Mouse (Mus musculus) intestine, embryonic 15.5 days (tissue): ENCODE results near the gene Ctsd. TPM values are rescaled to one million over a fixed set of nuclear protein-coding genes. Genes with fewer than 3 reads are reported as not detected.

Experiments used
- ATAC-seq: fragments of 200-750 bp; cut with Nextera tagmentation; 2 replicates; pipeline ENCODE4 v1.8.0; 2017; ENCODE audit warnings: moderate TSS enrichment, moderate library complexity
- H3K27ac ChIP-seq: fragments of 300-500 bp; sonication (generic); 2 replicates; pipeline ENCODE4 v1.5.1; 2015; ENCODE audit warnings: mild to moderate bottlenecking, inconsistent platforms
- H3K27me3 ChIP-seq: fragments of 300-500 bp; sonication (generic); replicated peaks from 2 replicates; pipeline ENCODE4 v1.6.1; 2015; ENCODE audit warnings: inconsistent platforms
- H3K36me3 ChIP-seq: fragments of 300-500 bp; sonication (generic); 2 replicates; pipeline ENCODE4 v1.6.1; 2015; ENCODE audit warnings: inconsistent platforms
- H3K4me1 ChIP-seq: fragments of 300-500 bp; sonication (generic); replicated peaks from 2 replicates; pipeline ENCODE4 v1.6.1; 2015; ENCODE audit warnings: inconsistent platforms
- H3K4me2 ChIP-seq: fragments of 300-500 bp; sonication (generic); replicated peaks from 2 replicates; pipeline ENCODE4 v1.6.1; 2015; ENCODE audit warnings: mild to moderate bottlenecking, inconsistent platforms
- H3K4me3 ChIP-seq: fragments of 300-500 bp; sonication (generic); replicated peaks from 2 replicates; pipeline ENCODE4 v1.5.1; 2015; ENCODE audit warnings: inconsistent platforms
- H3K9ac ChIP-seq: fragments of 300-500 bp; sonication (generic); 2 replicates; pipeline ENCODE4 v1.6.1; 2015; ENCODE audit warnings: inconsistent platforms
- H3K9me3 ChIP-seq: fragments of 300-500 bp; sonication (generic); 2 replicates; pipeline ENCODE4 v1.6.1; 2016; ENCODE audit warnings: inconsistent platforms
- WGBS: fragments of 180-500 bp; shearing (Covaris S2); methylation state at CpG from one replicate; pipeline ENCODE4 v1.1.7; 2015; 5-methylcytosine and 5-hydroxymethylcytosine counted together
- polyA plus RNA-seq: library from polyadenylated mRNA; unstranded; fragments of >200 nt; fragmentation: Nextera tagmentation; extraction: Ambion mirVana; gene quantifications from 2 replicates; pipeline ENCODE4 v1.2.1, GENCODE M21; 2015

Ctsd gene
- polyA plus RNA-seq, 1 experiment from 2014 or later, result 282 TPM

DNA sequence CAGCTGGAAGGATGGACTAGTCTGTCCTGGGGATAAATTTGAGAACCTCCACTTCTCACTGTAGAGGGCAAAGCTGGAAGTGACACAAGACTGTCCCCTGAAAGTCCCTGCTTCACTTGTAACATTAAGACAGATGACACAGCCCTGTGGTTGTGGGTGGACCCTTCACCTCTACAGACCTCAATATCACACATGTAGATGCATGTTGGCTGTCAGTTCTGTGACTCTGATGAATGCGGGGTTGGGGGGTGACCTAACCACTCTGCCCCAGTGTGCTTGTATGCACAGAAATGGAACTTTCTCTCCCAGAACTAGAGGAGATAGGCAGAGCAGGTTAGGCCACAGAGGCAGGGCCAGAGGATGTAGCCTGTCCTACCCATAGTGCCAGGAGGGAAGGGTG is 8.8 kb upstream of the Ctsd start:
- no peak overlapping the region for H3K9ac ChIP-seq
- no peaks in the 10 kb centered on the region for H3K27me3 ChIP-seq
- 79% methylated on average over 1 of the region's 1 CpGs for WGBS
- no peaks in the 10 kb centered on the region for H3K9me3 ChIP-seq
- H3K27ac ChIP-seq, result no peak overlapping the region
- no peak overlapping the region for H3K4me3 ChIP-seq
- no peaks in the 10 kb centered on the region; the same call in 1 of the 2 replicates for H3K4me1 ChIP-seq
- ATAC-seq, result no peak
- H3K36me3 ChIP-seq, result no peaks in the 10 kb centered on the region
- no peak overlapping the region for H3K4me2 ChIP-seq

DNA sequence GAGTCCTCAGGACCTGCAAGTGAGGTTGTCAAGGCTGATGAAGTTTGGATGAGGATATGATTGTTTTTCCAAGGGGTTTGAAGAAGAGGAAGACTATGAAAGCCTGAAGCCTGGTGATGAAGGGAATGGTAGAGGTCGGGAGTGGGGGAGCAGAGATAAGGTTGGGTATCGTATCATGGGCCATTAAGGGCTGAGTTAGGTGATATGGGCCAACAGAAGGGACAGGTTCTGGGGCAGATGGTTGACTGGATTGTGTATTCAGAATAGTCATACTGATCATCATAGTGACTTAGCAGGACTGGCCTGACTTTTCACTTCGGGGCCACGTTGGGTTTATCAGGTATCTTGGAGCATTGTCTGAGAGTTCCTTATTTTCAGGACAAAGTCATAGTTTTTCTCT is 7.6 kb upstream of the Ctsd start:
- H3K27ac ChIP-seq, result no peak overlapping the region
- WGBS, result 91% methylated on average over 4 of the region's 4 CpGs
- no peak for ATAC-seq
- no peak overlapping the region for H3K9ac ChIP-seq
- H3K4me2 ChIP-seq, result no peak overlapping the region
- H3K4me3 ChIP-seq, result no peak overlapping the region
- H3K36me3 ChIP-seq, result no peaks in the 10 kb centered on the region
- no peaks in the 10 kb centered on the region for H3K9me3 ChIP-seq
- no peaks in the 10 kb centered on the region; the same call in 1 of the 2 replicates for H3K4me1 ChIP-seq
- H3K27me3 ChIP-seq, result no peaks in the 10 kb centered on the region

DNA sequence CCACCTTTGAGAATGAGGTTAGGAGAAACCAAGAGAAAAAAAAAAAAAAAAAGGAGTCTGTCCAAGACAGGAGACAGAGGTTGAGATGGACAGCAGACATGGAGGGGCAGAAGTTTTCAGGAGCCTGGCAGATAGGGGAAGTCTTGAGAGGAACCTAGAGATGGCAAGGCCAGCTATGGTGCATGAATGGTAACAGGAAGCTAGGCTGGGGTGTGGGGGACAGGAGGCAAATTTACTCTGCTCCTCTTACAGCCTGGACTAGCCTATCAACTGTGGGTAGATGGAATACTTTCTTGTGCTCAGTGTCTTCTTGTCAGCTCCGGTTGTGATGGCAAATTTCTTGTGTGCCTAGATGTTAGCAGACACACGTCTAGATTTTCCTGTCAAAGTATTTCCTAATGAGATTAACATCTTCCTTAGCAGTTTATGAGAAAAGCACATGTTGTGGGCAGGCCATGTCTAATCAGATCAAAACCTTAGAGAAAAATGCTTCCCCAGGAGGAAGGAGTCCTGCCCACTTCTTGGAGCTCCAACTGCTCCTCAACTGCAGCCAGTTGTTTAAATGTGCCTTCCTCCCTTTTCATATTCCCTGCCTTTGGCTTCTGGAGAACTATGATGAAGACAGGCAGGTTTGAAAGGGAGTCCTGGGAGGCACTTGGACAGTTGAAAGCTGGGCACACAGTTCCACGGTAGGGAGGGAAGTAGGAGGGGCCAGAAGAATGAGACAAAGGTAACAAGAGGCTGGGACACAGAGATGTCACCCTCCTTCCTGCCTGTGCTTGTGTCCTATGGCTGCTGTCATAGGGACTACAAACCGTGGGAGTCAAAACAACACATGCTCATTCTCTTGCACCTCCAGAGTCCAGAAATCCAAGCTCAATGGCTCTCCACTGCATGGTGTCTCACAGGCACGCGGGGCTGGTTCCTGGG is 6.7 kb upstream of the Ctsd start:
- Histone ChIP-seq H3K36me3 (no peaks in the 10 kb centered on the region), H3K9me3 (no peaks in the 10 kb centered on the region), H3K9ac (no peak overlapping the region), H3K4me2 (no peak overlapping the region), H3K27me3 (no peaks in the 10 kb centered on the region), H3K27ac (no peak overlapping the region), H3K4me1 (no peaks in the 10 kb centered on the region; the same call in 1 of the 2 replicates), H3K4me3 (no peak overlapping the region)
- ATAC-seq, result no peak
- WGBS, result 70% methylated on average over 6 of the region's 6 CpGs

DNA sequence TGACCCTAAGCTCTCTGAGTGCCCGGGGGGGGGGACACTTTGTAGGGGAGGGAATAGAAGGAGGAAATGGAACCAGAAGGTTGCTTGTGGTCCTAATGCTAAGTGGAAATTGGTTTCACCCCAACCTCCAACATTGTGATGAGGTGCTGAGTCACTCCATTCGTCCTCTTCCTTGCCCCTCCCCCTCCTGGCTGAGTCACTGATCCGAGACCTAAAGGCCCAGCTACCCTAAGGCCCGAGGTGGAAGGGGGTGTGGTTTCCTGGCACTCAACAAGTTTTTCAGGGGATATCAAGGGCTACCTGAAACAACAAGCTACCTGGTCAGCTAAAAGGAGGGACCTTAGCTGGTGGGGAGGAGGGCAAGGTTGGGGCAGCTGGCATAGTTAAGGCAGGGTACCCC is 5.4 kb upstream of the Ctsd start:
- Histone ChIP-seq H3K4me2 (no peak overlapping the region), H3K9me3 (no peaks in the 10 kb centered on the region), H3K9ac (no peak overlapping the region), H3K27ac (no peak overlapping the region), H3K27me3 (no peaks in the 10 kb centered on the region), H3K4me3 (no peak overlapping the region), H3K4me1 (no peaks in the 10 kb centered on the region; the same call in 1 of the 2 replicates), H3K36me3 (no peaks in the 10 kb centered on the region)
- peak; percentile 50 for ATAC-seq
- 30% methylated on average over 4 of the region's 4 CpGs for WGBS

DNA sequence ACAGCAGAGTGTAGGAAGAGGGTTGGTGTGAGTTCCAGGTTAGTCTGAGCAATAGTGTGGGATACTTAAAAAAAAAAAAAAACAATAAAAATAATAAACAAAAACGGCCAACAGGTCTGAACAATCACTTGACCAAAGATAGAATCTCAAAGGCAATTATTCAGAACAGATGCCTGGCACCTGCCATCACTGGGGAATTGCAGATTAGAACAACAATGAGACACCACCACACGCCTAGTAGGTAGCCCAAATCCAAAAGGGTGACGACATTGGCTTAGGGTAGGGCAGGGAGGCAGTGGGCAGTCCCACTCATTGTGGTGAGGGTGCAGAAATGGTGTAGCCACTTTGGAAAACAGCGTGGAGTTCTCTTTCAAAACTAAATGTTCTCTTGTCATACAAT is 3.8 kb upstream of the Ctsd start:
- Histone ChIP-seq H3K27ac (no peak overlapping the region), H3K4me1 (peaks cover 5% of the 10 kb centered on the region), H3K27me3 (no peaks in the 10 kb centered on the region), H3K36me3 (no peaks in the 10 kb centered on the region), H3K4me2 (no peak overlapping the region), H3K9ac (no peak overlapping the region), H3K4me3 (no peak overlapping the region), H3K9me3 (no peaks in the 10 kb centered on the region)
- 71% methylated on average over 4 of the region's 4 CpGs for WGBS
- ATAC-seq, result no peak

DNA sequence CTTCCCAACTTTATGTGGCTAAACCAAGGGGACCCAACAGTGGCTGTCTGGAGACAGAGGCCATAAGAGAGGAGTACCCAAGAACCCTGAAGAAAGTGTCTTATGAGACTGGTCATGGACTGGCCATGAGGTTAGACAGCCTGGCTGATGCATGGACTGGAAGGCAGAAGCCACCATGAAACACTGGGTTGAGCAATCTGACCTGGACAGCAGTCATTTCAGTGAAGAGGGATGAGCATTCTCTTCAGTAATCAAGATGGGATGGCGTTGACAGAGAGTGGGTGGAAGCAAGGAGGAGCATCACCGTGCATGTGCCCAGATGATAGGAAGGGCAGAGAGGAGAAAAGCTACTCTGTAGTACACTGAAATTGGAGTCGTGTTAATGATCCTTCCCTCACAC is 3.3 kb upstream of the Ctsd start:
- no peak overlapping the region for H3K9ac ChIP-seq
- no peaks in the 10 kb centered on the region for H3K27me3 ChIP-seq
- no peak for ATAC-seq
- H3K36me3 ChIP-seq, result no peaks in the 10 kb centered on the region
- 74% methylated on average over 3 of the region's 3 CpGs for WGBS
- H3K27ac ChIP-seq, result no peak overlapping the region
- H3K9me3 ChIP-seq, result no peaks in the 10 kb centered on the region
- no peak overlapping the region for H3K4me2 ChIP-seq
- H3K4me1 ChIP-seq, result peaks cover 10% of the 10 kb centered on the region
- H3K4me3 ChIP-seq, result no peak overlapping the region

DNA sequence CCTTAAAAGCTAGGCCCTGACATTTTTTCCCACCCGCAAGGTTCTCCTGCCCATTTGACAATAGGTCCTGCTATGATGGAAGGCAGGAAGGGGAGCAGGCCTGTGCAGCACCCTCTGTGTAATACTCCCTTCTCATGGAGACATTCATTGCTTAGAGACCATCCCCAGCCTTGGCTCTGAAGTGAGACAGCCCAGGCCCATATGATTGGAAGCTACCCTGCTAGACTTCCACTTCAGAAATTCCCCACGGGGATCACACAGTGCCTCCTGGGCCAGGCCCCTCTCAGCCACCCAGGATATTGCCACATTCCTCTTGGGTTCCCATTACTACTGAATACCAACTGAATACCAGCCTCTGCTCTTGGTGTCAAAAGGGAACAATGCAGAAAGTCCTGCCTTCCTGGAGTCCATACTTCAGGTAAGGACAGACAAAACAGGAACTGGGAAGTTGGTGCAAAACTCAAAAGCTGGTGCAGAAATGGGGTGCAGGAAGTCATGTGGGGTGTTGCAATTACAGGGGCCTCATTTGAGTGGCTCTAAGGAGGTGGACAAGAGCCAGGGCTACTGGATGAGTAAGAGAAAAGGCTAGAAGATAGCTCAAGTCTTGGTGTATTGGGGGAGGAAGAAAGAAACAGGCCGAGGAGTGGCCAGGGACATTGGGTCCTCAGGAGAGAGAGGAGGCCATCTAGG is 2.3 kb upstream of the Ctsd start:
- WGBS, result 81% methylated on average over 3 of the region's 3 CpGs
- no peaks in the 10 kb centered on the region for H3K27me3 ChIP-seq
- ATAC-seq, result no peak
- no peak overlapping the region for H3K9ac ChIP-seq
- no peaks in the 10 kb centered on the region for H3K9me3 ChIP-seq
- no peak overlapping the region for H3K27ac ChIP-seq
- H3K4me1 ChIP-seq, result peaks cover 17% of the 10 kb centered on the region
- H3K36me3 ChIP-seq, result peaks cover 2% of the 10 kb centered on the region; the same call in 1 of the 2 replicates
- H3K4me2 ChIP-seq, result no peak overlapping the region
- H3K4me3 ChIP-seq, result no peak overlapping the region

DNA sequence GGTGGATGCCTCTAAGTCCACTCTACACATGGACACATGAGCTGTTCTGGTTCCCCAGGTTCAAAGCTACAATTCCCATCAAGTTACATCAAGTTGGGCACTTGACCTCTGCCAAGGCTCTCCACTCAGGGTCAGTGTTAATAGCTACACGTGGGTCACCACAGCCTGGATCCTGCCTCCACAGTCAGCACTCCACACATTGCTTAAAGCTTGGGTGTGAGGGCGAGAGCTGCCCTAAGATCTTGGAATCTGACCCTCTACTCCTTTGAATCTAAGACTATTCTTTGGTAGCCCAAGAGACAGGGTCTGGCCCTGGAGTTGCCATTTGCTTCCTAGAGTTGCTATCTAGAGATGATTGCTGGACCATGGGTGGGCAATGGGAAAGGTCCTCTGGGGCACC is 902 bp upstream of the Ctsd start:
- H3K4me2 ChIP-seq, result no peak overlapping the region
- no peak overlapping the region for H3K4me3 ChIP-seq
- no peak overlapping the region for H3K9ac ChIP-seq
- no peaks in the 10 kb centered on the region for H3K27me3 ChIP-seq
- ATAC-seq, result no peak
- H3K9me3 ChIP-seq, result no peaks in the 10 kb centered on the region
- H3K36me3 ChIP-seq, result peaks cover 11% of the 10 kb centered on the region
- WGBS, result 90% methylated on average over 2 of the region's 2 CpGs
- no peak overlapping the region for H3K27ac ChIP-seq
- H3K4me1 ChIP-seq, result peaks cover 17% of the 10 kb centered on the region

DNA sequence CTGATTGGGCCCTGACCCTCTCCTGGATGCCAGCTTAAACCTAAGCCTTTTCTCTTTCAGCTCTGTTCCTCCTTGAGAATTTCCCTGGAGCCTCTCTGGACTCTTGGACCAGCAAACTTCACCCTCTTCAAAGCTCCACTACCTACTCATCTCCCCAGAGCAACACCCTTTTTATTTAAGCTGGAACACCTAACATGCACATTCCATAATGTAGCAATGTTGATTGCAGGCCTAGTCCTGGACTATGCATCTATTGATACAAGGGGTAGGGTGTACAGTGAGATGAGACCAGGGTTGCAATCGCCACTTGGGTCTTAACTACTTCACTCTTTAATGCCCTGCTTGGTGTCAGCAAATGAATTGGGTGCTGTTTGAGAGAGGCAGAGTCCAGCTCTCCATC is 360 bp upstream of the Ctsd start:
- H3K9me3 ChIP-seq, result no peaks in the 10 kb centered on the region
- no peaks in the 10 kb centered on the region for H3K27me3 ChIP-seq
- peaks cover 17% of the 10 kb centered on the region for H3K4me1 ChIP-seq
- peaks cover 15% of the 10 kb centered on the region for H3K36me3 ChIP-seq
- peak overlapping the region; percentile 57 for H3K27ac ChIP-seq
- H3K4me3 ChIP-seq, result peak overlapping the region; percentile 82
- WGBS, result 93% methylated on average over 1 of the region's 1 CpGs
- H3K9ac ChIP-seq, result no peak overlapping the region
- ATAC-seq, result no peak
- H3K4me2 ChIP-seq, result peak overlapping the region; percentile 85

DNA sequence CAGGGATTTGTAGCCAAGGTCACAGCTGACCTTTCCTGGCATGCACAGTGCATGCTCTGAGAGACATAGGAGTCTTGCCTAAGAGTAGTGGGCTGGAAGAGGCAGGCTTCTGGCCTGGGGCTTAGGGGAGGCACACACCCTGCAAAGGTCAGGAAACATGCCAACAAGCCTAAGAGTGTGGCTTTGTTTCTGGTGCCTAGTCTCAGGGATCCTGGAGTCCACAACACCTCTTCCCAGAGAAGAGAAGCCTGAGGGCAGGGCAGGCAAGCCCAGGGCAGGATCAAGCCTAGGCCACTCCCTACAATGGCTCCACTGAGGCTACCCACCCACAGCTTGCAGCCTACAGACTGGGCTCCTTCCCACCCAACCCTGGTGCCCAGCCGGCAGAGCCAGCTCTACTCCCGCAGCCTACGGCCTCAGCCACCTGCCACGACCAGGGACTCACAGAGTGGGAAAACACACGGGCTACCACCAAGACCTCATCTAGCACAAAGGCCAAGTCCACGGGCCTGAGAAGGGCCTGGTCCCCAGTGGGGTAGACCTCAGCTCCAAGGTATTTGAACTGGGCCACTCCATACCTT is 1.1 kb downstream of the Ctsd start:
- Histone ChIP-seq H3K9ac (peak overlapping the region; percentile 76), H3K27me3 (no peaks in the 10 kb centered on the region), H3K4me1 (peaks cover 17% of the 10 kb centered on the region), H3K9me3 (no peaks in the 10 kb centered on the region), H3K4me2 (peak overlapping the region; percentile 85), H3K4me3 (peak overlapping the region; percentile 82), H3K36me3 (peaks cover 26% of the 10 kb centered on the region), H3K27ac (0 out of 2 replicates have a peak overlapping the region, but pooled peaks have one; percentile 32)
- WGBS, result 46% methylated on average over 6 of the region's 6 CpGs
- ATAC-seq, result peak; percentile 23; the same call in 1 of the 2 replicates

DNA sequence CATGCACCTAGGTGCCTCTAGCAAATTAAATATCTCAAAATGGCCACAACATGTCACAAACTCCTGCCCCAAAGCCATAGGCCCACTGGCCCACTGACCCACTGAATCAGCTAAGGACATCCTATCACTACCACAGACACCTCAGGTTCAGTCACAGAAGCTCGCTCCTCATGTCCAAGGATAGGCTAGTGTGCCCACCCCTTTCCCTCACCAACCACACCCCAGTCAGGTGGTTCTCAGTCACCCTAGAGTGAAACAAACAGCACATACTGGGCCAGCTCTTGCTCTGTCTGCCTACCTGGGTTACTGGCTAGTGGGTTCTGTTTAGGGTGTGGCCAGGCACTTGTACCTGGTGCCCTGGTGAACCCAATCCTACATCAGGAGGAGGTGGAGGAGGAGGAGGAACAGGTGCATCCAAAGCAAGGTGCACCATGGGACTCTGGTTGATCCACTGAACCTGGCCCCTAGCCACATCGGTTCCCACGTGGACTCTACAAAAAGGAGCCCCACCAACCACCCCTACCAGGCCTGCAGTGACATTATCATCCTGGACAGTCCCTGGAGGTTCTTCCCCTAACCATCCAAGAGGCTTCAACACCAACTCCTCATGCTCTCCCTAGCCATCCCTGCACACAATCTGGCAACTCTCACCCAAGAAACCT is 2.0 kb downstream of the Ctsd start:
- Histone ChIP-seq H3K4me3 (peak overlapping the region; percentile 82), H3K27ac (no peak overlapping the region), H3K9me3 (no peaks in the 10 kb centered on the region), H3K4me2 (peak overlapping the region; percentile 85), H3K36me3 (peaks cover 30% of the 10 kb centered on the region), H3K9ac (peak overlapping the region; percentile 76; the same call in 1 of the 2 replicates), H3K27me3 (no peaks in the 10 kb centered on the region), H3K4me1 (peaks cover 17% of the 10 kb centered on the region)
- whole genome bisulfite sequencing, result 84% methylated on average over 3 of the region's 3 CpGs
- no peak for ATAC-seq

DNA sequence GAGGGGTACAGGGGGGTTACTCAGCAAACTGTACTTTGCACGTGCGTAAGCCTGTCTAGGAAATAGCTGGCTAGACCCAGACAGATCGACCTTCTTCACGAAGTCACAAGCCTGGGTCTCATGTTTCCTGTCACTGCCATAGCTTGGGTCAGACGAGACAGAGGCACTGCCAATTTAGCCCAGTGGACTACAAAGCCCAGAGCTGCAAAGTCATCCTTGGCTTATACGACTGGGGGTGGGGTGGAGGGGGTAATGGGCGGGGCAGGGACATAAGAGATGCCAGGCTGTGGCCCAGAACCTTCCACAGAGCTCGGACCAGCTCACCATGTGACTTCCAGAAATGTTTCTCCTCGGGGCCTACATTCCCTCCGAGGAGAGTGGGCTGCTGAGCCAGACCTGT is 3.5 kb downstream of the Ctsd start:
- Histone ChIP-seq H3K36me3 (peaks cover 44% of the 10 kb centered on the region), H3K4me2 (no peak overlapping the region), H3K9me3 (no peaks in the 10 kb centered on the region), H3K4me1 (peaks cover 17% of the 10 kb centered on the region), H3K9ac (no peak overlapping the region), H3K27ac (no peak overlapping the region), H3K27me3 (no peaks in the 10 kb centered on the region), H3K4me3 (no peak overlapping the region)
- WGBS, result 76% methylated on average over 10 of the region's 10 CpGs
- no peak for ATAC-seq
